Mouse (Mus musculus) olfactory bulb, adult 2 months (tissue): Measurements from ENCODE around the gene Gemin7.

Source experiments
- CTCF ChIP-seq: fragments of 200-500 bp; IDR thresholded peaks from 2 replicates; pipeline ENCODE4 v1.5.1; 2012; ENCODE audit warnings: low read depth, mild to moderate bottlenecking, low read length, moderate library complexity; ENCODE audit not compliant: insufficient read depth
- POLR2A ChIP-seq: fragments of 200-500 bp; IDR thresholded peaks from 2 replicates; pipeline ENCODE4 v1.6.1; 2012; ENCODE audit warnings: mild to moderate bottlenecking, low read depth, low read length, moderate library complexity; ENCODE audit not compliant: insufficient read depth

DNA sequence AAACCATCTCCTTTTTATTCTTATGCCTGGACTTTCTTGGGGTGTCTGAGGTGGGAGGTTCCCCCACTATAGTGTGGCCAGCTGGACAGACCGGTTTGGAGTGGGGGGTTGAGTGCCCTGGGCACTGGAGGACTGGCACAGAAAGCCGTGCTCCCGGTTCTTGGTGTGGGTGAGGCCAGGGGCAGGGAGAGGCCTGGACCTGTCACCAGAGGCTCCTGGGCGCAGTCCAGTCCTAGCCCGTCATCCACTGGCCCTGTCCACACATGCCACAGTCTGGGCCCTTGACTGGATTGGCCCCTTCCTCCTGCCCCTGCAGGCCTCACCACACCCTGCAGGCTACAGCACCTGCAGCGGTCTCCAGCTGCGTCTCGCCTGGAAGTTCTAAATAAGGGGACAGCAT, 3.2 kb upstream of the Gemin7 start:
- TF ChIP-seq CTCF (no peak), POLR2A (no peak)
